Mouse (Mus musculus) frontal cortex, postnatal 36 days (tissue): Measurements from ENCODE around the gene Minos1.

ENCODE experiments used
- DNase-seq, 2 experiments: peaks; one replicate each; pipeline ENCODE4 v3.0.0; 2022; ENCODE audit warnings: low spot score in 2 of 2

The Minos1 gene

DNA sequence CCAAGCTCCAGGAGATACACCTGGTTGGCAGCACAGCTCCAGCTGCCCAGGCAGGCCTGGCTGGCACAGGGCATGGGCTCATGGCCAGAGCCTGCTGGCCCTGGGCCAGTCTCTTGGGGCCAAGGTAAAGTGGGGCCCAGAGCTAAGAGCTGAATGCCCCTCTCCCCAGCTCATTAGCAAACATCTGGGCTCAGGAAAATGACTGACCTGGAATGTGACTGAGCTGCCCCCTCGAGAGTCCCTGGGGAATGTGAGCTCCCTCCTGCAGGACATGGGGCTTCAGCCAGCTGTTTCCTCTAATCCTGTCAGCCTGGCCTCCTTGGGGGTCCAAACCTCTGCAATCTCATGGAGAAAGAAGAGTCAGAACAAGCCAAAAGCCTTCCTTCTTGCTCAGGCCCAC is 35.5 kb downstream of the Minos1 start:
- no peak for DNase-seq

DNA sequence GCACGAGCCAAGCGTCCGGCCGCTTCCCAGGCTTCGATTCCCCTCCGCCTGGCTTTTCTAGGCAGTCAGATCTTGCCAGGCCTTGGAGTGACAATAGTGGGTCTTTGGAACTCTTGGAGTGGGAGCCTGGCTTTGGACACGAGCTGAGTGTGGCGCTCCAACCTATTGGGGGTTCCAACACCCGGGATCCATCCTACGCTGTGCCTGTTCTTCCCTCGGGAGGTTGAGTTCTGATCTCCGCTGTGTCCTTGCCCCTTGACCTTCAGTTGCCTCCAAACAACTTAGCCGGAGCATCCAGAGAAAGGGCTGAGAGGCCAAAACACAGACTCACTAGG is 37.8 kb downstream of the Minos1 start:
- no peak for DNase-seq

GRCm38 (mm10) chr4:139092356-139093195 is 38.3 kb downstream of the Minos1 start, which contains the start of gene Nbl1:
Gene Nbl1 (minus strand): TSS chr4:139092993.
- no peak for DNase-seq

DNA sequence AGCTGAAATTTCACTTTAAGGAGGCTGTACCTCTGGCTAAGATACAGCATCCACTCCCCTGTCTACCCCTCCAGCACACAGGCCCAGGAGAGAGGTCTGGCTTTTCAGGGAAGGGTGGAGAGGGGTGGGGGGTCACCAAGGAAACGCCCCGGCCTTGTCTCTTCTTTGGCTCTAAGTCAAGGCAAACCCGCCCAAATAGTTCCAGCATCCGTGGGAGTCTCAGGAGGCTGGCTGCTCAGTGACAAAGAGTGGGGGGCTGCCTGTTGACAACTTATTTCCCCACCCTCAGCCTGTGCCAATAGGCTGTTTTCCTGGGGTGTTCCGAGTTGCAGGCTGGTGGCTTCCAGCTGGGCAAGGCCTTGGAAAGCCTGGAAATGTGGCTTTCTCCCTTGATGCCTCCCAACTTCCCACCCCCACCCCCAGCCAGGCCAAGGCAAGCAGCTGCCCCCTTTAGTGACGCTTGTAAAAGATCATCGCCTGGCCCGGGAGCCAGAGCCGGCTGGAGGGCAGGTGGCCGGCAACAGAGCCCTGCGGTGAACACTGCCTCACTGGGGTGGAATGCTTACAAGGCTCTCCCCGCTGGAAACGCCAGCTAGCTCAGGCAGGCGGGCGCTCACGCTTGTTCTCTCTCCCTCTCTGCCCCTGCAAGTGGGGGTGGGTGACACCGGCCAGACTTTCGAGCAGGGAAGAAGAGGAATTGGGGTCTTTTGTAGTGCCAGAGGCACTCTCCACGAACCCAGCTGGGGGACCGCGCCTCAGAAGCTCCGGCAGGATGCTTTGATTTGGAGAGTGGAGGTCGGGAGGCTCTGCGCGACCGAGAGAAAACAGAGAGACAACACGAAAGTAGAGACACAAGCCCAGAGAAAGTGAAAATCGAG is 39.2 kb downstream of the Minos1 start:
- no peak for DNase-seq

DNA sequence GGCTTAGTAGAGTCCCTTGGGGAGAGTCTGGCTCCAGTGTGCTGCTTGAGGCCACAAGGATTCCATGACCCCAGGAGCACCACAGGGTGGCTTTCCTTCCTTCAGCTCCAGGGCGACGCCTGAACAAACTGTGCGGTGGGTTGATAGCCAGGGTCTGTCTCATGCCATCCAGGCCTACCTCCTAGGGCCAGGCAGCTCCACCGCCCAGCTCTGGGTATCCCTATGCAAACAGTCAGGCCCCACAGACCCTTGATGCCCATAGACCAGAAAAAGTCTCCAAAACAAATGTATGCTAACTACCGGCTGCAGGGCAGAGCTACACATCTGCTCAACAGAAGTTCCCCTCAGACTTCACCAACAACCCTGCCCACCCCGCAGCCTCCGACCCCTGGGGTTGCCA is 39.8 kb downstream of the Minos1 start:
- no peak for DNase-seq

DNA sequence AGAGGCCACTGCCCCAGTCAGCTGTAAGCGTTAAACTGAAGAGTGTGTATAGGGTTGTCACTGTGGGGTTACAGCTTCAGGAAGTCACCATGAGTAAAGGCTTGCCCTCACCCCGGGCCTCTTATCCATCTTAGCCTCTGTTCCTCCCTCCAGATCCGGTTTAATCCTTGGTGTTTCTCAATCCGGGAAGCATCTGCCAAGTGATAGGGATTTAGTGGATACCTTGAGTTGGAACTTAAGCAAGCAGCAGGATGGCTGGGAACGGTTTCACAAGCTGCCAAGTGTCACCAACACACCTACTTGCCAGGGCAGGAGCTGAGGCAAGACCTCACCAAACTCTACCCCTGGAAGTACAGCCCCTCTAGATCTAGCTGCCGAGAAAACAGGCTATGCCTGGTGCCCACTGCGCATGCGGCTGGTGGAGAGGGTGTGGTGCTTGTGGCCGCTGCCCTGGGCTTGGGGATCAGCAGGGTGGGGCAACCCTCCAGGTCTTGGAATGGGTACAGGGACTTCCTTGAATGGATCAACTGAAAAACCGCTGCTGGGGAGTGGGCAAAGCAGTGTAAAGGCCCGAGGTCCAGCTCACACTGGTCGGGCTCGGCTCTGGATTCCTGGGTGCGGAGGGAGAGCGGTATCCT is 40.5 kb downstream of the Minos1 start:
- no peak for DNase-seq

GRCm38 (mm10) chr4:139088982-139089671 is 41.8 kb downstream of the Minos1 start:
- no peak for DNase-seq

- no peak for DNase-seq
Observed at GRCm38 (mm10) chr4:139086984-139087383, 43.9 kb downstream of the Minos1 start.

DNA sequence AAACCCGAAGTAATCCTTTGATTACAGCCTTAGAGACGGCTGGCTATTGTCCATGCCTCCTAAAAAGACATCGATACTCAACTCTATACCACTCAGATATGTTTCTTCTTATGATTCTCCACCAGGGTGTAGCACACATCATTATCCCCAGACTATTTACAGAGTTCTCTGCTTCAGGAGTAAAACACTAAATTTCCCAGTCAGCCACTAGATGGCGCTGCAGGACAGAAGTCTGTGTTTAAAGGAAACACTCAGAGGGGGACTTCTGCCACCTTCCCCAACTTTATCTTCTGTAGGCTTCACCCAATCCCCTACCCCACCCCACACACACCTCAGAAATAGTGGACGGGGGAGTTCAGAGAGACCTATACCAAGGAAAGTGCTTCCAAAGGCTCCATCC is 44.9 kb downstream of the Minos1 start:
- DNase-seq = peak; percentile 83 to 90

GRCm38 (mm10) chr4:139085337-139085736 is 45.6 kb downstream of the Minos1 start:
- DNase-seq = no peak

GRCm38 (mm10) chr4:139082790-139083564 is 47.9 kb downstream of the Minos1 start:
- DNase-seq = peak in 1 of 2 experiments; percentile 42

- DNase-seq = peak in 1 of 2 experiments; percentile 53
Observed at GRCm38 (mm10) chr4:139081270-139081931, 49.5 kb downstream of the Minos1 start.

DNA sequence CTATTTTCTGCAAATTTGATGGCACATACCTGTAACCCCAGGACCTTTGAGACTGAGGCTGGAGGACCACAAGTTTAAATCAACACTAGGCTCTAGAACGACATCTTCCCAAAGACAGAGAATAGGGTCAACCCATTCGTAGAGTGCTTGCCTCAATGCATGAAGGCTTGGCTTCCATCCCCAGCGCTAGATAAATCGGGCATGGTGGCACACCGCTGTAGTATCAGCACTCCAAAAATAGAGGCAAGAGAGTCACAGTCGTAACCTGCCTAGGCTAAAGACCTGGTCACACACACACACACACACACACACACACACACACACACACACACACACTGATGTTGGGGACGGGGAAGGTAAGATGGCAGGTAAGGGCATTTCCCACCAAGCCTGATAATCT is 50.7 kb downstream of the Minos1 start:
- no peak for DNase-seq

- no peak for DNase-seq
Observed at GRCm38 (mm10) chr4:139079439-139079838, 51.5 kb downstream of the Minos1 start.

- no peak for DNase-seq
Observed at GRCm38 (mm10) chr4:139078726-139079125, 52.2 kb downstream of the Minos1 start.

- peak in 1 of 2 experiments; percentile 57 for DNase-seq
Observed at GRCm38 (mm10) chr4:139078313-139078712, 52.6 kb downstream of the Minos1 start.

DNA sequence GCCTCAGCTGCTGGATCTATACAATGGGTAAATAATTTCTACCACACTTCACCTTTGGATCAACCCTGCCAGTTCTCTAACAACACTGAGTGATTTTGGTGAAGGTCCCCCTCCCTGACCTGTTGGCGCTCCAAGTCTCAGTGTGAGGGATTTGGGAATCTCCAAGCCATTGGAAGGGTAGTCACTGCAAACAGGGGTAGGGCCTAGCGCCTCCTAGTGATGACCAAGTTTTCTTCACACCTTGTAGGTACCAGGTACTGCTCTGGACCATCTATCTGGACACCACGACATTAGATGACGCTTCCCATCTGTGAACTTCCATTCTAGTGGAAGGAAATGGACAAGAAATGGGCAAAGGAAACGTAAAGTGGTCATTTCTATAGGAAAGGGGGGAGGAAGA is 55.0 kb downstream of the Minos1 start:
- no peak for DNase-seq

DNA sequence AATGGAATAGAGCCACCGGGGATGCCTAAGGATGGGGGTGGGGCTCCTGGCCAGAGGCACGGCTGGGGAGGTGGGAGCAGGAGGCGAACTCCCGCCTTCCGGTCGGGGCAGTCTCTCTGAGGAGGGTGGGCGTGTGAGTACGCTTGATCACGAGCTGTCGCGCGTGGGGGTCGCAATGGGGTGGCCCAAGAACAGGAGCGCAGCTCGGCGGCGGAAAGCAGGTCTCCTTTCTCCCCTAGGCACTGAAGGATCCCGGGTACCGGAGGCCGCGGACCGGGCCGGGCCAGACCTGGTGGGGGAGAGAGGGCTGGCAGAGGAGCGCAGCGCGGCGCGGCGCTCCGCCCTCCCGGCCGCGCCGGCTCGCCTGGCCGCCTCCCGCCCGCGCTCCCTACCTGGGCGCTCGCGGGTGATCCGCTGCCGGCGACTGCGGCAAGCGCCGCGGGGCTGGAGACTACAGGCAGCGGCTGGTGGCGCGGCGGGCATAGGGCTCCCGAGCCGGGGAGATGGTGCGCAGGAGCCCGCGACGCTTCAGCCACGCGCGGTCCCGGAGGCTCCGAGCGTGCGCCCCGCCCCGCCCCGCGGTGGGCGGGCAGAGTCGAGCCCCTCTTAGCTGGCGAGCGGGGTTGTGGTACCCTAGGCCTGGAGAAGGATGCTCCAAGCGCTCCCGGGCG is 55.7 kb downstream of the Minos1 start, which contains the start of gene Htr6:
Gene Htr6, minus strand, starts transcription at position 530 of the 671 bp plus-strand sequence.
- peak in 1 of 2 experiments; percentile 60 for DNase-seq

- DNase-seq = no peak
Observed at GRCm38 (mm10) chr4:139074060-139074459, 56.9 kb downstream of the Minos1 start.

- peak; percentile 72 to 82 for DNase-seq
Observed at GRCm38 (mm10) chr4:139068287-139068686, 62.6 kb downstream of the Minos1 start.
